Mouse (Mus musculus): ENCODE measurements around the gene Tmem101. TPM values are rescaled to one million over a fixed set of nuclear protein-coding genes. Genes with fewer than 3 reads are reported as not detected.

Gene Tmem101
- total RNA-seq, 1 experiment from 2014 or later: 13.6 TPM

Other genes with a start within 250 kb of the Tmem101 start
- not detected in 2 replicates for gene Sost, start 189.4 kb downstream of the Tmem101 start, total RNA-seq (2017)
- not detected in 2 replicates for gene Cfap97d1, start 172.1 kb downstream of the Tmem101 start, total RNA-seq (2017)
- gene Dusp3, start 169.4 kb downstream of the Tmem101 start, total RNA-seq (2017): 9.5 and 12.0 TPM in 2 replicates
- gene Mpp3, start 127.9 kb downstream of the Tmem101 start, total RNA-seq (2017): not detected in 2 replicates
- 0.58 and 2.0 TPM in 2 replicates for gene Cd300lg, start 114.9 kb downstream of the Tmem101 start, total RNA-seq (2017)
- gene Mpp2, start 67.9 kb downstream of the Tmem101 start, total RNA-seq (2017): not detected in 2 replicates
- gene Ppy, start 55.1 kb downstream of the Tmem101 start, total RNA-seq (2017): not detected in 2 replicates
- gene Pyy, start 48.6 kb downstream of the Tmem101 start, total RNA-seq (2017): not detected in 2 replicates
- not detected in 2 replicates for gene Nags, start 10.9 kb downstream of the Tmem101 start, total RNA-seq (2017)
- 46.8 and 56.2 TPM in 2 replicates for gene Lsm12, start 28.9 kb upstream of the Tmem101 start, total RNA-seq (2017)
- 14.7 and 16.5 TPM in 2 replicates for gene G6pc3, start 33.2 kb upstream of the Tmem101 start, total RNA-seq (2017)
- gene Hdac5, start 73.8 kb upstream of the Tmem101 start, total RNA-seq (2017): 62.9 and 64.1 TPM in 2 replicates
- not detected in 2 replicates for gene BC030867, start 92.5 kb upstream of the Tmem101 start, total RNA-seq (2017)
- not detected in 2 replicates for gene Asb16, start 112.3 kb upstream of the Tmem101 start, total RNA-seq (2017)
- gene Tmub2, start 128.5 kb upstream of the Tmem101 start, total RNA-seq (2017): 51.1 and 54.8 TPM in 2 replicates
- gene Atxn7l3, start 140.2 kb upstream of the Tmem101 start, total RNA-seq (2017): 36.7 and 44.5 TPM in 2 replicates
- gene Ubtf, start 163.3 kb upstream of the Tmem101 start, total RNA-seq (2017): 169 and 195 TPM in 2 replicates
- gene Slc4a1, start 209.8 kb upstream of the Tmem101 start, total RNA-seq (2017): 12.0 and 14.8 TPM in 2 replicates
- 0.74 and 1.0 TPM in 2 replicates for gene Rundc3a, start 237.0 kb upstream of the Tmem101 start, total RNA-seq (2017)